Mouse (Mus musculus) ES-E14 (cell line): ENCODE data around the gene Syndig1. TPM values are rescaled to one million over a fixed set of nuclear protein-coding genes. Genes with fewer than 3 reads are reported as not detected.
A peak's percentile ranks its signal among the peaks of the same experiment; 100 is the strongest.

Source experiments
- DNase-seq: peaks from one replicate; pipeline ENCODE4 v3.0.0-alpha.2; 2013; ENCODE audit warnings: low read depth, low spot score
- H3K27ac ChIP-seq: 2 replicates; pipeline ENCODE4 v1.5.1; 2012; ENCODE audit warnings: low read depth, mild to moderate bottlenecking, low read length, moderate library complexity, mixed read lengths; ENCODE audit not compliant: poor library complexity, insufficient read depth, severe bottlenecking
- H3K36me3 ChIP-seq: 2 replicates; pipeline ENCODE4 v1.6.1; 2012; ENCODE audit warnings: mild to moderate bottlenecking, low read length, moderate library complexity, mixed read lengths; ENCODE audit not compliant: control insufficient read depth, poor library complexity, insufficient read depth, severe bottlenecking
- H3K4me1 ChIP-seq, 2 experiments: fragments of 150-350 bp in 1 of 2; sonication (generic) in 1 of 2; 2 replicates each; pipeline ENCODE4 v1.6.1; 2012; ENCODE audit warnings: low read length in 2 of 2, mild to moderate bottlenecking in 1 of 2, mixed read lengths in 1 of 2; ENCODE audit not compliant: control insufficient read depth in 2 of 2, insufficient read depth in 2 of 2, poor library complexity in 1 of 2
- H3K4me3 ChIP-seq, 2 experiments: fragments of 150-350 bp in 1 of 2; sonication (generic) in 1 of 2; 2 replicates each; pipeline ENCODE4 v1.5.1; 2012; ENCODE audit warnings: low read length in 2 of 2, low read depth in 1 of 2, mild to moderate bottlenecking in 1 of 2, mixed read lengths in 1 of 2; ENCODE audit not compliant: insufficient read depth in 1 of 2, poor library complexity in 1 of 2, severe bottlenecking in 1 of 2
- H3K9ac ChIP-seq: 2 replicates; pipeline ENCODE4 v1.6.1; 2012; ENCODE audit warnings: low read depth, mild to moderate bottlenecking, low read length, mixed read lengths; ENCODE audit not compliant: poor library complexity, insufficient read depth, severe bottlenecking
- H3K9me3 ChIP-seq: fragments of 150-350 bp; sonication (generic); 2 replicates; pipeline ENCODE4 v1.6.1; 2012; ENCODE audit warnings: low read depth, mild to moderate bottlenecking, low read length; ENCODE audit not compliant: control insufficient read depth, insufficient read depth
- CHD2 ChIP-seq: IDR thresholded peaks from 2 replicates; pipeline ENCODE4 v1.6.1; 2014; ENCODE audit warnings: mild to moderate bottlenecking, low read depth, low read length, inconsistent platforms
- HCFC1 ChIP-seq: IDR thresholded peaks from 2 replicates; pipeline ENCODE4 v1.6.1; 2012; ENCODE audit warnings: low read length, inconsistent platforms, borderline replicate concordance; ENCODE audit not compliant: insufficient read depth
- MAFK ChIP-seq: IDR thresholded peaks from 2 replicates; pipeline ENCODE4 v1.6.1; 2014; ENCODE audit warnings: mild to moderate bottlenecking, low read depth, low read length, inconsistent platforms; ENCODE audit not compliant: insufficient read depth
- ZC3H11A ChIP-seq: IDR thresholded peaks from 2 replicates; pipeline ENCODE4 v1.6.1; 2012; ENCODE audit warnings: low read depth, mild to moderate bottlenecking, inconsistent platforms, low read length, borderline replicate concordance
- ZNF384 ChIP-seq: IDR thresholded peaks from 2 replicates; pipeline ENCODE4 v1.6.1; 2012; ENCODE audit warnings: low read depth, low read length, inconsistent platforms
- in situ Hi-C, 2 experiments: fragments of 600-800 bp; cut with MboI; formaldehyde crosslinking; loops; one replicate each; pipeline ENCODE4 v1.15.1; 2025; ENCODE audit warnings: low sequenced_read_pairs in 2 of 2, inconsistent platforms in 1 of 2; ENCODE audit not compliant: unreplicated experiment in 2 of 2
- total RNA-seq: library from RNA; depleted of rRNA; stranded (reverse); fragments of 300-350 nt; gene quantifications from 2 replicates; pipeline ENCODE4 v1.2.3, GENCODE M21; 2012

Gene Syndig1
- total RNA-seq, 1 experiment, result 3.7 TPM

DNA sequence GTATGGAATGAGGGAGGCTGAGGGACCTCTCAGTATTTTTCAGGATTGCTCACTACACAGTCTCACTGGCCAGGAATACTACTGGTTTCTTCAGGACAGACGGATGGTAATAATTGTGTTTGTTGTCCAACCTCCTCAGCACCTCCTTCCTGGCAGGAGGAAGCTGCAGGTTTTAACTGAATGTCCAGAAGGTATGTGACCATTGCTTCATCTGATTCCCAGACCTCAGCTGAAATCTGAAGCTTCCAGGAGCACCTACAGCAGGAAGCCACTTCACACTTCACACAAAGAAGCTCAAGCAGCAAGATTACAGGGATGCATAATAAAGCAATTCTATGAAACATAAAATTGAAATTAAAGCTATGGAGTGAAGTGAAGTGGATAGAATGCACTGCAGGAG is 75.4 kb downstream of the Syndig1 start:
- no peak overlapping the region for H3K27ac ChIP-seq
- TF ChIP-seq ZC3H11A (no peak), HCFC1 (no peak), MAFK (no peak), ZNF384 (no peak), CHD2 (no peak)
- no peak overlapping the region for H3K4me3 ChIP-seq
- H3K36me3 ChIP-seq, result no peaks in the 10 kb centered on the region
- peaks cover 0 to 3% of the 10 kb centered on the region in 2 experiments; a peak in 1 of 4 replicates for H3K4me1 ChIP-seq
- no peaks in the 10 kb centered on the region for H3K9me3 ChIP-seq
- no peak overlapping the region for H3K9ac ChIP-seq
- in situ Hi-C loops, result no loop called here
- DNase-seq, result no peak

DNA sequence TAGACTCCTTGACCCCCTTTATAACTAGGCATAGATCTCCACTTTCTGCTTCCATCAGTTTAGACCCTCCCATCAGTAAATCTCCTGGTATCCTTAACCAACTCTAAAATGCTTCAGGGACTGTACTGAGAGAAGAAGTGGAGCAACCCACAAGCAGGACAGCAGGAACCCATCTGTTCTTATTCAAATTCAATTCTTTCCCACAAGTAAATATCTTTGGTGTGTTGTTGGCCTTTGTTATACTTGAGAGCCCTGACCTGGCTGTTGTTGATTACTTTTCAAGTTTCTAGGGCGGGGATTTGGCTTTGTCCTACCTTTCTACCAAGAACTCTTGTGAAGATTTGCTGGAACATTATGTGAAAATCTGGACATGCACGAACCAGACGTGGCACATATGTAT is 77.7 kb downstream of the Syndig1 start:
- Histone ChIP-seq H3K27ac (no peak overlapping the region), H3K9me3 (no peaks in the 10 kb centered on the region), H3K4me3 (no peak overlapping the region), H3K36me3 (no peaks in the 10 kb centered on the region), H3K9ac (no peak overlapping the region), H3K4me1 (peaks cover 0 to 3% of the 10 kb centered on the region in 2 experiments; a peak in 1 of 4 replicates)
- DNase-seq, result peak; percentile 12
- in situ Hi-C loops, result no loop called here
- no peak for TF ChIP-seq ZC3H11A
- TF ChIP-seq HCFC1, result no peak
- no peak for TF ChIP-seq MAFK
- TF ChIP-seq CHD2, result no peak
- TF ChIP-seq ZNF384, result no peak

DNA sequence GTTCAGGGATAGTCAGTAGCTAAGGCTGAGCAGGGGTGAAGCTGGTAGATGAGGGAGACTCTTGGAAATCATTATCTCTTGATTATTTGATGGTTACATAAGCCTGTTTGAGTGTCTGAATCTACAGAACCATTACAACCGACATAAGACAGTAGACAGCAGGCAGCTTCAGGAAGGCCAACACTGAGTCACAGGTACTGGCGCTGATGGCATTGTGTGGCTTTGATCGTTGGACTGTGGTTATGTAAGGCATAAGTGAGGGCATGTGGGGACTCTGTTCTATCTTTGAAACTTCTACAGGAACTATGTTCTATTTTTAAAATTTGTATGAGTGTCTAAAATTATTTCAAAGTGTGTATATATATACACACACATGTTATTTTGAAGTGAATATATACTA is 88.2 kb downstream of the Syndig1 start:
- no peak overlapping the region for H3K9ac ChIP-seq

DNA sequence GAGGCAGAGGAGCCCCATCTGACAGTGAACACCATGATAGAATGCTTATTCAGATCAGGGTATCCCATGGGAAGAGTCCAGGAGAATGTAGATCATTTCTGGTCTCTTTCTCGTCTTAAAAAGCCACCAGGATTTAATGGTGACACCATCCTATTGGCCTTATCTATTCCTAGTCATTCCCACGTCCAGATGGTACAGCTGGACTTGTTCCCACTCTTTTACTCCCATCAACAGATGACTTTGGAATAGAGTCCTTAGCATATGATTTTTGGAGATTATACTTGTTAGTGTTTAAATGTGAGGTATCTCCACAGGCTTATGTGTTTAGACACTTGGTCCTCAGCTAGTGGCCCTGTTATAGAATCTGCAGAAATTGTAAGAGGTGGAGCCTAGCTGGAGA is 94.5 kb downstream of the Syndig1 start:
- no peak overlapping the region for H3K9ac ChIP-seq
- no peak overlapping the region for H3K4me3 ChIP-seq
- H3K27ac ChIP-seq, result no peak overlapping the region
- no peak for TF ChIP-seq MAFK
- DNase-seq, result no peak
- H3K9me3 ChIP-seq, result no peaks in the 10 kb centered on the region
- H3K4me1 ChIP-seq, result no peaks in the 10 kb centered on the region
- no peaks in the 10 kb centered on the region for H3K36me3 ChIP-seq
- in situ Hi-C loops, result no loop called here

More for the DNA sequence above, 88.2 kb downstream of the Syndig1 start:
- Histone ChIP-seq H3K27ac (no peak overlapping the region), H3K4me1 (no peaks in the 10 kb centered on the region), H3K4me3 (no peak overlapping the region), H3K9me3 (no peaks in the 10 kb centered on the region), H3K36me3 (no peaks in the 10 kb centered on the region)
- no peak for TF ChIP-seq ZC3H11A
- TF ChIP-seq ZNF384, result no peak
- no peak for TF ChIP-seq CHD2
- no peak for TF ChIP-seq MAFK
- TF ChIP-seq HCFC1, result no peak
- in situ Hi-C loops, result no loop called here
- no peak for DNase-seq

DNA sequence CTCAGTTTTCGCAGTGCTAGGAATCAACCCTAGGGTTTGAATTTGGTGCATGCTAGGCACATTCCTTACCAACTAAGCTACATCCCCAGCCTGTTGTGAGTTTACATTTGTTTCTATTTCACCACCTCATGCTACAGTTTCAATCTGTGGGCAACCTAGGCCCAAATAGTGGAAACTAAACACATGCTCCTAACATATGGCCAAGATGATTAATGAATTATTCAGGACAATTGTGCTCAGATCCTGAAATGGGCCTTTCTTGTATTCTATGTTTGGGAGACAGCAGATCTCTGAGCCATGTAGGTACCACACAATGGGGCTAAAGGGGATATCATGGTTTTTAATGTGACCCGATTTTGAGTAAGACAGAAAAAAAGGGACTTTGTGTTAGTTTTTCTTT is 96.9 kb downstream of the Syndig1 start:
- Histone ChIP-seq H3K9me3 (no peaks in the 10 kb centered on the region), H3K4me3 (no peak overlapping the region), H3K36me3 (no peaks in the 10 kb centered on the region), H3K27ac (no peak overlapping the region), H3K9ac (no peak overlapping the region), H3K4me1 (no peaks in the 10 kb centered on the region)
- in situ Hi-C loops, result no loop called here
- no peak for DNase-seq
- no peak for TF ChIP-seq MAFK
- no peak for TF ChIP-seq ZNF384
- no peak for TF ChIP-seq CHD2
- no peak for TF ChIP-seq HCFC1
- no peak for TF ChIP-seq ZC3H11A
